Mouse (Mus musculus) megakaryocyte, embryonic 14.5 days (primary cell): ENCODE measurements around the gene Fhdc1.

Source experiments
- FLI1 ChIP-seq: IDR thresholded peaks from 2 replicates; pipeline ENCODE4 v1.6.1; 2012; ENCODE audit warnings: low read length, inconsistent platforms, mixed read lengths
- GATA1 ChIP-seq: IDR thresholded peaks from 3 replicates; pipeline ENCODE4 v1.6.1; 2012; ENCODE audit warnings: mixed read lengths, low read length, inconsistent platforms, borderline replicate concordance

GRCm38 (mm10) chr3:84492657-84493056, 12.4 kb upstream of the Fhdc1 start:
- TF ChIP-seq GATA1, result no peak
- TF ChIP-seq FLI1, result no peak
